Mouse (Mus musculus): ENCODE measurements around the gene Gcm1. TPM values are rescaled to one million over a fixed set of nuclear protein-coding genes. Genes with fewer than 3 reads are reported as not detected.
"Not testable (repeated sequence)": the region's sequence is repeated elsewhere in the genome, so short reads cannot be mapped to it uniquely, and the experiment has no call there.

Gcm1 gene
- polyA plus RNA-seq, 1 experiment from 2014 or later, result not detected

- no peak for ATAC-seq (replicated peaks; ENCODE audit: insufficient number of reproducible peaks, insufficient read depth, low FRiP score, low read depth)
- Histone ChIP-seq H3K9me3 (replicated peaks) (no peaks in the 10 kb centered on the region), H3K4me1 (replicated peaks) (peaks cover 6% of the 10 kb centered on the region), H3K4me3 (no peak overlapping the region), H3K27ac (no peak overlapping the region), H3K27me3 (no peaks in the 10 kb centered on the region), H3K4me2 (no peak overlapping the region), H3K9ac (no peak overlapping the region), H3K36me3 (no peaks in the 10 kb centered on the region)
- 43% methylated on average over 5 of the region's 5 CpGs for WGBS
These were observed 1.2 kb upstream of the Gcm1 start for GRCm38 (mm10) chr9:78050452-78050970.

GRCm38 (mm10) chr9:78053821-78054220, 2.1 kb downstream of the Gcm1 start:
- 66% methylated on average over 8 of the region's 8 CpGs for WGBS
- no peak for ATAC-seq (replicated peaks; ENCODE audit: insufficient number of reproducible peaks, insufficient read depth, low FRiP score, low read depth)

GRCm38 (mm10) chr9:78054298-78054697, 2.6 kb downstream of the Gcm1 start:
- ATAC-seq (replicated peaks; ENCODE audit: insufficient number of reproducible peaks, insufficient read depth, low FRiP score, low read depth), result no peak
- H3K36me3 ChIP-seq, result no peaks in the 10 kb centered on the region

More at GRCm38 (mm10) chr9:78053821-78054220, 2.1 kb downstream of the Gcm1 start:
- Histone ChIP-seq H3K4me1 (replicated peaks) (no peaks in the 10 kb centered on the region; the same call in 1 of the 2 replicates), H3K4me3 (no peak overlapping the region), H3K36me3 (no peaks in the 10 kb centered on the region), H3K9me3 (replicated peaks) (no peaks in the 10 kb centered on the region), H3K9ac (no peak overlapping the region), H3K27ac (no peak overlapping the region), H3K4me2 (no peak overlapping the region), H3K27me3 (no peaks in the 10 kb centered on the region)

GRCm38 (mm10) chr9:78059525-78060120, 7.9 kb downstream of the Gcm1 start:
- H3K9ac ChIP-seq, result no peak overlapping the region

More at GRCm38 (mm10) chr9:78054298-78054697, 2.6 kb downstream of the Gcm1 start:
- Histone ChIP-seq H3K4me3 (no peak overlapping the region), H3K4me1 (replicated peaks) (no peaks in the 10 kb centered on the region; the same call in 1 of the 2 replicates), H3K4me2 (no peak overlapping the region), H3K27me3 (no peaks in the 10 kb centered on the region), H3K9me3 (replicated peaks) (no peaks in the 10 kb centered on the region), H3K9ac (no peak overlapping the region), H3K27ac (no peak overlapping the region)
- 88% methylated on average over 3 of the region's 3 CpGs for WGBS

GRCm38 (mm10) chr9:78062392-78062791, 10.7 kb downstream of the Gcm1 start:
- no peak for ATAC-seq (replicated peaks; ENCODE audit: insufficient number of reproducible peaks, insufficient read depth, low FRiP score, low read depth)
- H3K9me3 ChIP-seq (replicated peaks), result no peaks in the 10 kb centered on the region
- WGBS, result 79% methylated on average over 9 of the region's 9 CpGs

More at GRCm38 (mm10) chr9:78059525-78060120, 7.9 kb downstream of the Gcm1 start:
- H3K9me3 ChIP-seq (replicated peaks), result no peaks in the 10 kb centered on the region
- no peak for ATAC-seq (replicated peaks; ENCODE audit: insufficient number of reproducible peaks, insufficient read depth, low FRiP score, low read depth)
- no peak overlapping the region for H3K4me3 ChIP-seq
- H3K4me2 ChIP-seq, result no peak overlapping the region
- 72% methylated on average over 16 of the region's 16 CpGs for WGBS
- no peaks in the 10 kb centered on the region for H3K27me3 ChIP-seq
- no peak overlapping the region for H3K27ac ChIP-seq
- H3K36me3 ChIP-seq, result no peaks in the 10 kb centered on the region
- peaks cover 7% of the 10 kb centered on the region; the same call in 1 of the 2 replicates for H3K4me1 ChIP-seq (replicated peaks)

GRCm38 (mm10) chr9:78064121-78064520, 12.4 kb downstream of the Gcm1 start:
- Histone ChIP-seq H3K9me3 (replicated peaks) (no peaks in the 10 kb centered on the region), H3K4me2 (no peak overlapping the region), H3K27me3 (no peaks in the 10 kb centered on the region), H3K4me1 (replicated peaks) (peaks cover 7% of the 10 kb centered on the region; the same call in 1 of the 2 replicates), H3K9ac (no peak overlapping the region), H3K36me3 (no peaks in the 10 kb centered on the region), H3K4me3 (no peak overlapping the region), H3K27ac (no peak overlapping the region)
- WGBS, result 44% methylated on average over 10 of the region's 10 CpGs
- ATAC-seq (replicated peaks; ENCODE audit: insufficient number of reproducible peaks, insufficient read depth, low FRiP score, low read depth), result no peak

More at GRCm38 (mm10) chr9:78062392-78062791, 10.7 kb downstream of the Gcm1 start:
- no peak overlapping the region for H3K27ac ChIP-seq
- no peak overlapping the region for H3K4me3 ChIP-seq
- no peaks in the 10 kb centered on the region for H3K27me3 ChIP-seq
- peaks cover 7% of the 10 kb centered on the region; the same call in 1 of the 2 replicates for H3K4me1 ChIP-seq (replicated peaks)
- no peak overlapping the region for H3K4me2 ChIP-seq
- H3K36me3 ChIP-seq, result no peaks in the 10 kb centered on the region
- no peak overlapping the region for H3K9ac ChIP-seq

- Histone ChIP-seq H3K4me2 (no peak overlapping the region), H3K4me3 (no peak overlapping the region), H3K27ac (no peak overlapping the region), H3K9me3 (replicated peaks) (no peaks in the 10 kb centered on the region), H3K4me1 (replicated peaks) (no peaks in the 10 kb centered on the region), H3K36me3 (no peaks in the 10 kb centered on the region), H3K9ac (no peak overlapping the region), H3K27me3 (no peaks in the 10 kb centered on the region)
- no peak for ATAC-seq (replicated peaks; ENCODE audit: insufficient number of reproducible peaks, insufficient read depth, low FRiP score, low read depth)
- 67% methylated on average over 5 of the region's 5 CpGs for WGBS
These were observed 18.8 kb downstream of the Gcm1 start for GRCm38 (mm10) chr9:78070496-78070895.

- no peak overlapping the region for H3K27ac ChIP-seq
- H3K9me3 ChIP-seq (replicated peaks), result no peaks in the 10 kb centered on the region
- no peaks in the 10 kb centered on the region for H3K4me1 ChIP-seq (replicated peaks)
- H3K4me3 ChIP-seq, result no peak overlapping the region
- H3K27me3 ChIP-seq, result no peaks in the 10 kb centered on the region
- no peaks in the 10 kb centered on the region for H3K36me3 ChIP-seq
- H3K9ac ChIP-seq, result no peak overlapping the region
- WGBS, result 77% methylated on average over 4 of the region's 4 CpGs
- no peak overlapping the region for H3K4me2 ChIP-seq
- ATAC-seq (replicated peaks; ENCODE audit: insufficient number of reproducible peaks, insufficient read depth, low FRiP score, low read depth), result no peak
These were observed 19.9 kb downstream of the Gcm1 start for GRCm38 (mm10) chr9:78071626-78072025.

- H3K27me3 ChIP-seq; H3K27ac ChIP-seq; H3K4me3 ChIP-seq; ATAC-seq (replicated peaks; ENCODE audit: insufficient number of reproducible peaks, insufficient read depth, low FRiP score, low read depth); H3K4me1 ChIP-seq (replicated peaks); H3K4me2 ChIP-seq; H3K9ac ChIP-seq; H3K36me3 ChIP-seq; H3K9me3 ChIP-seq (replicated peaks): not testable (repeated sequence)
- WGBS, result 84% methylated on average over 3 of the region's 3 CpGs
These were observed 21.6 kb downstream of the Gcm1 start for GRCm38 (mm10) chr9:78073291-78073690.

- no peaks in the 10 kb centered on the region for H3K27me3 ChIP-seq
- no peaks in the 10 kb centered on the region for H3K4me1 ChIP-seq (replicated peaks)
- H3K36me3 ChIP-seq, result no peaks in the 10 kb centered on the region
- H3K27ac ChIP-seq, result no peak overlapping the region
- no peaks in the 10 kb centered on the region for H3K9me3 ChIP-seq (replicated peaks)
- 85% methylated on average over 13 of the region's 13 CpGs for WGBS
- no peak overlapping the region for H3K4me2 ChIP-seq
- no peak overlapping the region for H3K9ac ChIP-seq
- no peak overlapping the region for H3K4me3 ChIP-seq
- no peak for ATAC-seq (replicated peaks; ENCODE audit: insufficient number of reproducible peaks, insufficient read depth, low FRiP score, low read depth)
These were observed 22.1 kb downstream of the Gcm1 start for GRCm38 (mm10) chr9:78073713-78074340.

- Histone ChIP-seq H3K27me3 (no peaks in the 10 kb centered on the region), H3K27ac (no peak overlapping the region), H3K4me2 (no peak overlapping the region), H3K9me3 (replicated peaks) (no peaks in the 10 kb centered on the region), H3K36me3 (no peaks in the 10 kb centered on the region), H3K4me3 (no peak overlapping the region), H3K4me1 (replicated peaks) (no peaks in the 10 kb centered on the region), H3K9ac (no peak overlapping the region)
- no peak for ATAC-seq (replicated peaks; ENCODE audit: insufficient number of reproducible peaks, insufficient read depth, low FRiP score, low read depth)
- 84% methylated on average over 3 of the region's 3 CpGs for WGBS
These were observed 23.5 kb downstream of the Gcm1 start for GRCm38 (mm10) chr9:78075256-78075655.

Data from heart, embryonic 15.5 days (tissue).